Mouse (Mus musculus) MEL (cell line): ENCODE measurements around the gene Gm10644. TPM values are rescaled to one million over a fixed set of nuclear protein-coding genes. Genes with fewer than 3 reads are reported as not detected.

Experiments
- polyA plus RNA-seq, 2 experiments: library from polyadenylated mRNA; stranded (reverse) in 1 of 2; unstranded in 1 of 2; fragments of >175 nt in 1 of 2; fragments of >200 nt in 1 of 2; gene quantifications; 2 replicates each; pipeline versions ENCODE4 v1.2.1 to v1.2.4; 2012; ENCODE audit warnings: low replicate concordance in 2 of 2, low read depth in 1 of 2; ENCODE audit not compliant: insufficient read length in 2 of 2, insufficient read depth in 1 of 2, missing spikeins in 1 of 2
- total RNA-seq: library from RNA; depleted of rRNA; stranded (reverse); fragments of 300-350 nt; gene quantifications from 2 replicates; pipeline ENCODE4 v1.2.3, GENCODE M21; 2012; rRNA removed

Gene Gm10644
- total and polyA plus RNA-seq, 3 experiments = 0.35 to 0.49 TPM; not detected in 1

Other genes with a start within 250 kb of the Gm10644 start
- 279 and 361 TPM in 2 replicates for gene Ddx39, start 240.0 kb downstream of the Gm10644 start, total RNA-seq
- 100 to 1,000 TPM; 272 to 304 TPM for gene Ddx39, start 240.0 kb downstream of the Gm10644 start, polyA plus RNA-seq
- 16.1 and 18.5 TPM in 2 replicates for gene Adgre5, start 213.9 kb downstream of the Gm10644 start, total RNA-seq
- gene Adgre5, start 213.9 kb downstream of the Gm10644 start, polyA plus RNA-seq = 10 to 100 TPM in 1 of 2 experiments, not detected in 1; 21.4 TPM
- 17.7 and 21.7 TPM in 2 replicates for gene Adgrl1, start 55.1 kb downstream of the Gm10644 start, total RNA-seq
- gene Adgrl1, start 55.1 kb downstream of the Gm10644 start, polyA plus RNA-seq = 10 to 100 TPM in 1 of 2 experiments, not detected in 1; 35.3 TPM
- gene Asf1b, start 302 bp upstream of the Gm10644 start, total RNA-seq = 84.3 and 90.4 TPM in 2 replicates
- 100 to 1,000 TPM; 113 to 137 TPM for gene Asf1b, start 302 bp upstream of the Gm10644 start, polyA plus RNA-seq
- 23.8 and 24.7 TPM in 2 replicates for gene Prkaca, start 17.8 kb upstream of the Gm10644 start, total RNA-seq
- 10 to 100 TPM in 1 of 2 experiments, not detected in 1; 74.9 TPM for gene Prkaca, start 17.8 kb upstream of the Gm10644 start, polyA plus RNA-seq
- 96.7 and 111 TPM in 2 replicates for gene Samd1, start 42.5 kb upstream of the Gm10644 start, total RNA-seq
- 100 to 1,000 TPM in 1 of 2 experiments, not detected in 1; 121 TPM for gene Samd1, start 42.5 kb upstream of the Gm10644 start, polyA plus RNA-seq
- 0.39 and 0.69 TPM in 2 replicates for gene 1700067K01Rik, start 46.3 kb upstream of the Gm10644 start, total RNA-seq
- gene 1700067K01Rik, start 46.3 kb upstream of the Gm10644 start, polyA plus RNA-seq = under 1 TPM in 1 of 2 experiments, not detected in 1; 0.53 TPM
- not detected in 2 replicates for gene 2210011C24Rik, start 57.0 kb upstream of the Gm10644 start, total RNA-seq
- gene 2210011C24Rik, start 57.0 kb upstream of the Gm10644 start, polyA plus RNA-seq = not detected
- gene Palm3, start 66.3 kb upstream of the Gm10644 start, total RNA-seq = 0.65 and 0.92 TPM in 2 replicates
- 1 to 10 TPM in 1 of 2 experiments, not detected in 1; 3.6 TPM for gene Palm3, start 66.3 kb upstream of the Gm10644 start, polyA plus RNA-seq
- 32.4 and 38.5 TPM in 2 replicates for gene Il27ra, start 87.4 kb upstream of the Gm10644 start, total RNA-seq
- gene Il27ra, start 87.4 kb upstream of the Gm10644 start, polyA plus RNA-seq = 10 to 100 TPM in 1 of 2 experiments, not detected in 1; 31.8 TPM
- gene Rln3, start 89.8 kb upstream of the Gm10644 start, total RNA-seq = not detected in 2 replicates
- gene Rln3, start 89.8 kb upstream of the Gm10644 start, polyA plus RNA-seq = not detected
- 0.23 and 0.26 TPM in 2 replicates for gene Gm10643, start 109.9 kb upstream of the Gm10644 start, total RNA-seq
- gene Gm10643, start 109.9 kb upstream of the Gm10644 start, polyA plus RNA-seq = under 1 TPM in 1 of 2 experiments, not detected in 1; 0.28 TPM
- 3.9 and 4.7 TPM in 2 replicates for gene Rfx1, start 111.6 kb upstream of the Gm10644 start, total RNA-seq
- 10 to 100 TPM in 1 of 2 experiments, not detected in 1; 10.4 TPM for gene Rfx1, start 111.6 kb upstream of the Gm10644 start, polyA plus RNA-seq
- 34.4 and 37.0 TPM in 2 replicates for gene Dcaf15, start 149.6 kb upstream of the Gm10644 start, total RNA-seq
- 10 to 100 TPM in 1 of 2 experiments, not detected in 1; 56.1 TPM for gene Dcaf15, start 149.6 kb upstream of the Gm10644 start, polyA plus RNA-seq
- gene Podnl1, start 170.8 kb upstream of the Gm10644 start, total RNA-seq = 0.04 and 0.07 TPM in 2 replicates
- under 1 TPM in 1 of 2 experiments, not detected in 1; 0.08 TPM for gene Podnl1, start 170.8 kb upstream of the Gm10644 start, polyA plus RNA-seq
- gene Cc2d1a, start 192.7 kb upstream of the Gm10644 start, total RNA-seq = 7.3 and 9.1 TPM in 2 replicates
- 10 to 100 TPM in 1 of 2 experiments, not detected in 1; 18.7 TPM for gene Cc2d1a, start 192.7 kb upstream of the Gm10644 start, polyA plus RNA-seq
- gene 4930432K21Rik, start 192.8 kb upstream of the Gm10644 start, total RNA-seq = 1.3 and 2.2 TPM in 2 replicates
- 1 to 10 TPM in 1 of 2 experiments, not detected in 1; 3.0 TPM for gene 4930432K21Rik, start 192.8 kb upstream of the Gm10644 start, polyA plus RNA-seq
- gene Nanos3, start 230.0 kb upstream of the Gm10644 start, total RNA-seq = 0.56 and 2.0 TPM in 2 replicates
- gene Nanos3, start 230.0 kb upstream of the Gm10644 start, polyA plus RNA-seq = 1 to 10 TPM in 1 of 2 experiments, not detected in 1; 1.7 TPM